Mouse (Mus musculus): Measurements from ENCODE around the gene Ccdc40. TPM values are rescaled to one million over a fixed set of nuclear protein-coding genes. Genes with fewer than 3 reads are reported as not detected.

Ccdc40 gene
- under 1 TPM; 0.18 to 0.88 TPM for total RNA-seq (2023)

DNA sequence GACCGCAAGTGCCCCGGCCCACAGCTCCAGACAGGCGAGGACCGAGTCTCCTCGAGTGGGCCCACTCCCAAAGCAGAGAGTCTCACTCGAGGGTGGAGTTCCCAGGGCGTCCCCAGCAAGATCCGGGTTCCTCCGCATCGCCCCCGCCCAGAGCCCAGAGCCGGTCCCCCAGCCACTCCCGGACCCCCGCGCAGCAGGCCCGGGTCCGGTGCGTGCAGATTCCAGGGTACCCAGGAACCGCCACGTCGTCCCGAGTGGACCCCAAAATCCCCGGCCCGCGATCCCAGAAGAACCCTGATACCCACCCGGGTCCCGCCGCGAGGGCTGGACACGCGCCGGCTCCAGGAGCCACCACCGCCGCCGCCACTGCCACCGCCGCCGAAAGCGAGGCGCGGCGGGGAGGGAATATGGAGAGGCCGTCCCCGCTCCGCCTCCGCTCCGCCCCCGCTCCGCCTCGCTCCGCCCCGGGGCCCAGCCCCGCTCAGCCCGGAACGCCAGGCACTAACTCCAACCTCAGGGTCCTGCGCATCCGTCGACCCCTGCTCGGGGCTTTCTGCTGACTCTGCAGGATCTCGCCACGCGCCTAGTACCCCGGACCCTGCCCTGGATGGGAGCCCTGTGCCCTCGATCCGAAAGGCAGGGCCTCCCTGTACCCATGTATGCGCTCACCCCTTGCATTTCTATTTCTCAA lies at the start of gene Ccdc40, which contains the start of gene Tbc1d16:
Gene Ccdc40, plus strand, starts transcription at position 482 of the 691 bp plus-strand sequence.
Gene Tbc1d16, minus strand, starts transcription at position 409 of the 691 bp plus-strand sequence.

DNA sequence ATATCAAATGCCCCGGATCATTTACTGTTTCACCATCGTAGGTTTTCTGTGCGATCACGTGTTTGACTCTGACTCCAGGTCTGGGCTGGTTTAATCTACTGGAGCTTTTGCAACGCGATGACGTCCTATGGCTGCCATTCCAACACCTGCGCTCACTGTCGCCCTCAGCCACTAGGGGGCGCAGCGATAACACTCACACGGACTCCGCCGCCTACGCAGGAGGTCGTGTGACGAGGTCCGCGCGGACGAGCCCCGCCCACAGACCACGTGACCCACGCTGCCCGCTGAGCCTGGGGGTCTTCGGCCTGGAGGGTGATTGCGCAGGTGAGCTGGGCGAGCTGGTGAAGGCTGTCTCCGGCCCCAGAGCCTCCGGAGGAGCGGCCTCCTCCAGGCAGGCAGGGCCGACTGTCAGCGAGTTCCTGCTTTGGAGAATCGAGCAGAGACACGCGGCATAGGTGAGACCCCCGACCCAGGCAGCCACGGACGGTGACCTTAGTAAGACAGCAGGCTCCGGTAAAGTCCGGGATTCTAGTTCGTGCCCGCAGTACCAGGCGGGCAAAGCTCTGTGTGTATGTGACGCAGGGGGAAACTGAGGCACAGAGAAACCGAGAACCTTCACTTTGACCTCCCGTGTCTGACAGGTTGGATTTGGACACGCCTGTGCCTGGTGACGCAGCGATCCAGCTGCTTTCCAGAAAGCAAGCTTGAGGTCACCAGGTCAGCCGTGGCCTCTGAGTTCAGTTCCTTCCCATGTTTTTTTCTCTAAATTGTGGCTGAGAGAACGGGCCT lies 39.6 kb downstream of the Ccdc40 start, which contains the start of gene Gaa:
Gene Gaa, plus strand, starts transcription at position 120 of the 789 bp plus-strand sequence.

DNA sequence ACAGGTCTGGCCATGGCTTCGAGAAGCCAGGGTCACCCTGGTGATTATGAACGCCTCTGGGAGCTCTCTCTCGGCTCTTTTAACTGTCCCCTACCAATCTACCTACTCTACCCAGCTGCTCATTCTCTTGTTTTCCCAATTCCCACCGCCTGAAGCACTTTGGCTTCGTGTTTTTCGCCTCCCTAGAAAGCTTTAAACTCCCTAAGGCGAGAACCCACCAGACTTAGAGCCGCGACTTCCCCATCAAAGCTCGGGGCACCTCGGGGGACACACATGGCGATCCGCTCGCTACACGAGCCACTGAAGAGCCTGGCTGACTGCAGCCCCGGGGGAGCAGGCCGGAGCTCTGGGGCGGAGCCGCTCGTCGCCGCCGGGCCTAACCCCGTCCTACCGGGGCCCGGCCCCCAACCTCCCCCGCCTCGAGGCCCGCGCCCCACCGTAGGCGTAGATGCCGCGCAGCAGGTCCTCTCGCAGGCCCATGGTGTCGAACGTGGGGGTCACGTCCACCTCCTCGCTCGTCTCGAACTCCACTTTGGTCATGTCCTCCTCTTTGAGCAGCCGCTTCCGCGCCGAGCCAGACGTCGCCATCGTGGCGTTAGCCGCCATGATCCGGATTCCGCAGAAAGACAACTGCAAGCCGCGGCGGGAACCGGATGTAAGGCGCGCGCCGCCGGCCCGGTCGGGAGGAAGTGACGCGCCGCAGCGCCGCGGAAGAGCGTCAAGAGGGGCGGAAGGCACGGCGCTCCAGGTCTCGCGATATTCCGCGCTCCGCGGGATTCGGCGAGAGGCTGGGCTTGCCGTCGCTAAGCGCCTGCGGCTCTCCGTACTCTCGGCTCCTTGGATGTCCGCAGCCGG lies 71.2 kb downstream of the Ccdc40 start, which contains the start of gene Eif4a3:
Gene Eif4a3, minus strand, starts transcription at position 699 of the 855 bp plus-strand sequence.

DNA sequence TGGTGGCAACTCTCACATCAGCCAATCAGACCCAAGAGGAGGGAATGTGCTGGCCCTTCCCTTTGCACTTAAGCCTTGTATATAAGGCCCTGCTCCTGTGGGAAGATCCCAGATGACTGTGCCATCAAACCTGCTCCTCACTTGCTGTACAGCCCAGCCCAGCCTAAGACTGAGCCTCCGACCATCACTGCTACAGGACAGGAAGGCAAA lies 79.2 kb downstream of the Ccdc40 start, which contains the start of gene Card14:
Gene Card14, plus strand, starts transcription at position 111 of the 210 bp plus-strand sequence.

Other genes with a start within 250 kb of the Ccdc40 start
- not detected for gene Enpp7, start 240.4 kb upstream of the Ccdc40 start, total RNA-seq (2023)
- 1 to 10 TPM; 1.2 to 1.3 TPM for gene Cbx2, start 205.6 kb upstream of the Ccdc40 start, total RNA-seq (2023)
- 10 to 100 TPM; 13.5 to 20.7 TPM for gene Cbx8, start 187.6 kb upstream of the Ccdc40 start, total RNA-seq (2023)
- gene Cbx4, start 142.4 kb upstream of the Ccdc40 start, total RNA-seq (2023): 10 to 100 TPM; 61.1 to 66.8 TPM
- 10 to 100 TPM; 10.8 to 11.0 TPM for gene Tbc1d16, start 73 bp upstream of the Ccdc40 start, total RNA-seq (2023)
- gene Gaa, start 39.3 kb downstream of the Ccdc40 start, total RNA-seq (2023): 10 to 100 TPM; 72.0 to 73.3 TPM
- gene Eif4a3, start 71.5 kb downstream of the Ccdc40 start, total RNA-seq (2023): 100 to 1,000 TPM; 132 to 152 TPM
- gene Card14, start 79.2 kb downstream of the Ccdc40 start, total RNA-seq (2023): not detected
- gene Sgsh, start 127.0 kb downstream of the Ccdc40 start, total RNA-seq (2023): 10 to 100 TPM; 33.2 to 35.1 TPM
- gene Slc26a11, start 127.0 kb downstream of the Ccdc40 start, total RNA-seq (2023): 10 to 100 TPM; 25.8 to 34.6 TPM
- gene Rnf213, start 164.5 kb downstream of the Ccdc40 start, total RNA-seq (2023): 100 to 1,000 TPM; 146 to 166 TPM

Measured in monocyte, adult 59 days (primary cell).